Mouse (Mus musculus) testis, postnatal 14 days (tissue): ENCODE data around the gene Pbx4.

ENCODE experiments used
- DNase-seq: peaks from one replicate; pipeline ENCODE4 v3.0.0; 2021; ENCODE audit warnings: low spot score

Pbx4 gene

GRCm38 (mm10) chr8:69809820-69810219 is 22.5 kb upstream of the Pbx4 start:
- no peak for DNase-seq

- DNase-seq = no peak
These were observed 17.4 kb upstream of the Pbx4 start for GRCm38 (mm10) chr8:69814881-69815280.

GRCm38 (mm10) chr8:69815396-69815795 is 16.9 kb upstream of the Pbx4 start:
- no peak for DNase-seq

- no peak for DNase-seq
These were observed 11.8 kb upstream of the Pbx4 start for GRCm38 (mm10) chr8:69820466-69820865.

GRCm38 (mm10) chr8:69821971-69822385 is 10.3 kb upstream of the Pbx4 start:
- peak; percentile 81 for DNase-seq

- DNase-seq = peak; percentile 86
These were observed 9.7 kb upstream of the Pbx4 start, which contains the start of gene Lpar2 for GRCm38 (mm10) chr8:69822386-69823191. TSS of gene Lpar2 (plus strand) at chr8:69822429.

GRCm38 (mm10) chr8:69826371-69826770 is 5.9 kb upstream of the Pbx4 start:
- DNase-seq = no peak

- no peak for DNase-seq
These were observed 4.9 kb downstream of the Pbx4 start for GRCm38 (mm10) chr8:69837057-69837682.

GRCm38 (mm10) chr8:69847167-69848065 is 15.1 kb downstream of the Pbx4 start:
- no peak for DNase-seq

GRCm38 (mm10) chr8:69848951-69849350 is 16.7 kb downstream of the Pbx4 start:
- DNase-seq = no peak

- DNase-seq = no peak
These were observed 17.6 kb downstream of the Pbx4 start for GRCm38 (mm10) chr8:69849899-69850298.

GRCm38 (mm10) chr8:69850926-69851506 is 18.7 kb downstream of the Pbx4 start:
- no peak for DNase-seq

- no peak for DNase-seq
These were observed 21.6 kb downstream of the Pbx4 start for GRCm38 (mm10) chr8:69853869-69854268.

- DNase-seq = no peak
These were observed 28.5 kb downstream of the Pbx4 start for GRCm38 (mm10) chr8:69860807-69861206.

GRCm38 (mm10) chr8:69861251-69861650 is 29.0 kb downstream of the Pbx4 start:
- DNase-seq = no peak

- DNase-seq = no peak
These were observed 31.2 kb downstream of the Pbx4 start for GRCm38 (mm10) chr8:69863387-69864020.

- DNase-seq = no peak
These were observed 31.9 kb downstream of the Pbx4 start for GRCm38 (mm10) chr8:69864180-69864579.

GRCm38 (mm10) chr8:69867696-69868326 is 35.5 kb downstream of the Pbx4 start:
- DNase-seq = no peak

- DNase-seq = no peak
These were observed 37.9 kb downstream of the Pbx4 start for GRCm38 (mm10) chr8:69870003-69870765.

- no peak for DNase-seq
These were observed 38.6 kb downstream of the Pbx4 start for GRCm38 (mm10) chr8:69870907-69871306.
